Mouse (Mus musculus) midbrain, embryonic 12.5 days (tissue): ENCODE data around the gene Ctnnbip1. TPM values are rescaled to one million over a fixed set of nuclear protein-coding genes. Genes with fewer than 3 reads are reported as not detected.

Experiments
- ATAC-seq: fragments of 200-750 bp; cut with Nextera tagmentation; 2 replicates; pipeline ENCODE4 v1.8.0; 2017; ENCODE audit warnings: low read depth, moderate TSS enrichment, moderate library complexity; ENCODE audit not compliant: low FRiP score
- H3K27ac ChIP-seq: fragments of 300-500 bp; sonication (generic); replicated peaks from 2 replicates; pipeline ENCODE4 v1.5.1; 2016; ENCODE audit warnings: mild to moderate bottlenecking
- H3K27me3 ChIP-seq: fragments of 300-500 bp; sonication (generic); 2 replicates; pipeline ENCODE4 v1.6.1; 2016; ENCODE audit warnings: mild to moderate bottlenecking
- H3K36me3 ChIP-seq: fragments of 300-500 bp; sonication (generic); 2 replicates; pipeline ENCODE4 v1.6.1; 2016
- H3K4me1 ChIP-seq: fragments of 300-500 bp; sonication (generic); 2 replicates; pipeline ENCODE4 v1.6.1; 2016
- H3K4me2 ChIP-seq: fragments of 300-500 bp; sonication (generic); replicated peaks from 2 replicates; pipeline ENCODE4 v1.6.1; 2016; ENCODE audit warnings: mild to moderate bottlenecking, moderate library complexity
- H3K4me3 ChIP-seq: fragments of 300-500 bp; sonication (generic); 2 replicates; pipeline ENCODE4 v1.5.1; 2016; ENCODE audit warnings: mild to moderate bottlenecking
- H3K9ac ChIP-seq: fragments of 300-500 bp; sonication (generic); replicated peaks from 2 replicates; pipeline ENCODE4 v1.6.1; 2016; ENCODE audit warnings: mild to moderate bottlenecking, moderate library complexity
- H3K9me3 ChIP-seq: fragments of 300-500 bp; sonication (generic); 2 replicates; pipeline ENCODE4 v1.6.1; 2016; ENCODE audit warnings: mild to moderate bottlenecking
- WGBS: fragments of 180-500 bp; shearing (Covaris S2); methylation state at CpG from one replicate; pipeline ENCODE4 v1.1.7; 2016; 5-methylcytosine and 5-hydroxymethylcytosine counted together
- polyA plus RNA-seq: library from polyadenylated mRNA; unstranded; fragments of >200 nt; fragmentation: Nextera tagmentation; extraction: Ambion mirVana; gene quantifications from 2 replicates; pipeline ENCODE4 v1.2.1, GENCODE M21; 2016

Gene Ctnnbip1
- polyA plus RNA-seq, 1 experiment from 2014 or later = 68.2 TPM

GRCm38 (mm10) chr4:149498901-149499300 lies 19.1 kb upstream of the Ctnnbip1 start:
- Histone ChIP-seq H3K27me3 (no peaks in the 10 kb centered on the region), H3K9ac (no peak overlapping the region), H3K4me3 (no peak overlapping the region), H3K36me3 (peaks cover 58% of the 10 kb centered on the region), H3K4me1 (peaks cover 12% of the 10 kb centered on the region; the same call in 1 of the 2 replicates), H3K4me2 (no peak overlapping the region), H3K27ac (no peak overlapping the region), H3K9me3 (no peaks in the 10 kb centered on the region)
- 76% methylated on average over 8 of the region's 8 CpGs for WGBS
- no peak for ATAC-seq

DNA sequence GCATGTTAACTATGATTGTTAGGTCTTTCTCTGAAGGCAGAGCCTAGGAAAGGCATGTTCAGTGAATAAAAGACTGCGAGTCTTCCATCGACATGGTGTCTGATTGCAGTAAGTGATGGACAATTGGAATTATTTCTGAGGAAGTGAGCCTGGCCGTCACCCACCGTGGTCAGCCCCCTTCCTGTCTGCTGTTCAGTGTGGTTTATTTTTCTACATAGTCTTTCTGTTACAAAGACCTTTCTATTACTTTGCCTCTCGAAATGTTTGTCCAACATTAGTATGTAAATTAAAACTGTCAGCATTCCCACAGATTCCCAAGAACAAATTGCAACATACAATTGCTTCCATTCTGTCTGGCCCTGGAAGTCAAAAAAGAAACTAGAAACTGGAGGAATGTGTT lies 18.2 kb upstream of the Ctnnbip1 start:
- Histone ChIP-seq H3K9ac (no peak overlapping the region), H3K27ac (no peak overlapping the region), H3K4me3 (no peak overlapping the region), H3K4me1 (peaks cover 16% of the 10 kb centered on the region; the same call in 1 of the 2 replicates), H3K27me3 (no peaks in the 10 kb centered on the region), H3K36me3 (peaks cover 49% of the 10 kb centered on the region), H3K9me3 (no peaks in the 10 kb centered on the region), H3K4me2 (no peak overlapping the region)
- no peak for ATAC-seq
- WGBS = 82% methylated on average over 5 of the region's 5 CpGs

GRCm38 (mm10) chr4:149504363-149504762 lies 13.7 kb upstream of the Ctnnbip1 start:
- Histone ChIP-seq H3K27ac (peak overlapping the region; percentile 15; the same call in 1 of the 2 replicates), H3K4me2 (no peak overlapping the region), H3K9me3 (no peaks in the 10 kb centered on the region), H3K27me3 (no peaks in the 10 kb centered on the region), H3K9ac (no peak overlapping the region), H3K4me1 (peaks cover 9% of the 10 kb centered on the region; the same call in 1 of the 2 replicates), H3K36me3 (peaks cover 22% of the 10 kb centered on the region), H3K4me3 (no peak overlapping the region)
- ATAC-seq = no peak
- 88% methylated on average over 5 of the region's 5 CpGs for WGBS

- H3K27ac ChIP-seq = 0 out of 2 replicates have a peak overlapping the region, but pooled peaks have one; percentile 15
- 39% methylated on average over 3 of the region's 3 CpGs for WGBS
- peaks cover 9% of the 10 kb centered on the region; the same call in 1 of the 2 replicates for H3K4me1 ChIP-seq
- no peaks in the 10 kb centered on the region for H3K27me3 ChIP-seq
- no peak for ATAC-seq
- H3K36me3 ChIP-seq = peaks cover 19% of the 10 kb centered on the region
- no peak overlapping the region for H3K9ac ChIP-seq
- H3K9me3 ChIP-seq = no peaks in the 10 kb centered on the region
- H3K4me2 ChIP-seq = no peak overlapping the region
- no peak overlapping the region for H3K4me3 ChIP-seq
These were observed 13.2 kb upstream of the Ctnnbip1 start for GRCm38 (mm10) chr4:149504858-149505257.

DNA sequence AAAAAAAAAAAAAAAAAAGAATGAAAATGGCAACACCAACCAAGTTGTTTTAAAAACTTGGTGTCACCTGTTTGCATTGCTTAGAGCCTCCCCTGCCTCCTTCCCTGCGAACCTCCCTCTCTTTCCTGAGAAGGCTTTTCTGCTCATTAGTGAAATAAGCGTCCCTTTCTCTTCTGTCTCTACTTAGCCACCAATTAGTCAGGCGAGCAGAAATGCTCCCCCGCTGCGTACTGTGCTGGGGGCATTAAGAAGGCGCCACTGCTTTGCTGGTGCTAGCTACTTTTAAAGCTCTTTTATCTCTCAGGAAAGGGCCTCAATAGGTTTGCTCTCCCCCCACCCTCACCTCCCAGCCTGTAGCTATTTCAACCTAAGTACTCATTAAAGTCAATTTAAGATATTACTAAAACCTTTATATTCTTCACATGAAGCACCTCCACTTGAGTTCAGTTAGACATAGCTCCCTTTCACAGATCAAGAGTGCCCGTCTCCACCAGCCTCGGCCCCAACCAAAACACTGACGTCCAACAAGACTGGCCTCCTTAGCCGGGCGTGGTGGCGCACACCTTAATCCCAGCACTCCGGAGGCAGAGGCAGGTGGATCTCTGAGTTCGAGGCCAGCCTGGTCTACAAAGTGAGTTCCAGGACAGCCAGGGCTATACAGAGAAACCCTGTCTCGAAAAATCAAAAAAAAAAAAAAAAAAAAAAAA lies 12.6 kb upstream of the Ctnnbip1 start:
- Histone ChIP-seq H3K4me3 (no peak overlapping the region), H3K4me2 (no peak overlapping the region), H3K27ac (no peak overlapping the region), H3K4me1 (peaks cover 9% of the 10 kb centered on the region; the same call in 1 of the 2 replicates), H3K9me3 (no peaks in the 10 kb centered on the region), H3K36me3 (peaks cover 17% of the 10 kb centered on the region), H3K9ac (no peak overlapping the region), H3K27me3 (no peaks in the 10 kb centered on the region)
- WGBS = 52% methylated on average over 15 of the region's 15 CpGs
- no peak for ATAC-seq

- WGBS = 84% methylated on average over 3 of the region's 3 CpGs
- Histone ChIP-seq H3K9me3 (no peaks in the 10 kb centered on the region), H3K9ac (no peak overlapping the region), H3K27ac (no peak overlapping the region), H3K4me3 (no peak overlapping the region), H3K27me3 (no peaks in the 10 kb centered on the region), H3K36me3 (0 out of 2 replicates have a peak, but pooled peaks cover 9% of the 10 kb centered on the region), H3K4me1 (peaks cover 13% of the 10 kb centered on the region; the same call in 1 of the 2 replicates), H3K4me2 (no peak overlapping the region)
- no peak for ATAC-seq
These were observed 11.1 kb upstream of the Ctnnbip1 start for GRCm38 (mm10) chr4:149506904-149507303.

DNA sequence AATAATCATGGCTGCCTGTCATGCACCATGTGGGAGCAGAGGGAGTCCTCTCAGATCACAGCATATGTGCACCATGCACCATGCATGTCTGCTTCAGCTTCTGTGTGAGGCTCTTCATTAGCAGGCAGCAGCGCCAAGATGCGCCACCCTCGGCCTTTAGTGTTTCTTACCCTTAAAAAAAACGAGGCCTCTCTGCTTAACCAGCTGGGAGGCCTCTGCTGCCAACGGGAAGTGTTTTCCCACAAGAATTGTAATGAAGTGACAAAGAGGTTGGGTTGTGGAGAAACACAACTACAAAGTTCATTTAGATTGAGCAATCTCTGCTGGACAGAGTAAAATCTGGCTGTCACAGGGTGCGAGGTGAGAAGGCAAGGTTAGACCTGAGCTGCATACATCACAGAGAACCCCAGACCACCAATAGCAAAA lies 6.8 kb upstream of the Ctnnbip1 start:
- no peak overlapping the region for H3K4me2 ChIP-seq
- no peaks in the 10 kb centered on the region for H3K36me3 ChIP-seq
- H3K27ac ChIP-seq = no peak overlapping the region; the same call in 1 of the 2 replicates
- WGBS = 64% methylated on average over 6 of the region's 6 CpGs
- no peaks in the 10 kb centered on the region for H3K27me3 ChIP-seq
- no peak overlapping the region for H3K9ac ChIP-seq
- H3K9me3 ChIP-seq = no peaks in the 10 kb centered on the region
- ATAC-seq = no peak
- peaks cover 4% of the 10 kb centered on the region; the same call in 1 of the 2 replicates for H3K4me1 ChIP-seq
- no peak overlapping the region for H3K4me3 ChIP-seq

DNA sequence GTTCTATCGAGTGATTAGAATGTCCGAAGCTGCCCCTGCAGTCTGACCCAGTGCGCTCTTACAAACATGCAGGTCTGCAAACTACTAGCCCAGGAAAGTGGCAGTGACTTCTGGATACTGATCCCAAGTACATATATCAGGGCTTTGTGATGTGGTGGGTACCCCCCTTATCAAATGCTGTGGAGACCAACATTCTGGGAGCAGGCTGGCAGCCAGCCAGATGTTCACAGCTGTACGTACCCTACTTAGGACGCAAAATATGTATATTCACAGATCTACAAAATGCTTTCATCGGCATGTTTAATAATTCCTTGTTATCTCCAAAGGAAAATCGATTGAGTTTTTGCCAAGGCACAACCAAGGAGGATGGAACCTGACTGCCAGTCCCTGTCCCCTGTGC lies 6.0 kb upstream of the Ctnnbip1 start:
- no peaks in the 10 kb centered on the region for H3K36me3 ChIP-seq
- H3K27me3 ChIP-seq = no peaks in the 10 kb centered on the region
- H3K27ac ChIP-seq = no peak overlapping the region
- H3K9me3 ChIP-seq = no peaks in the 10 kb centered on the region
- H3K9ac ChIP-seq = no peak overlapping the region
- H3K4me2 ChIP-seq = no peak overlapping the region
- 88% methylated on average over 7 of the region's 7 CpGs for WGBS
- no peak for ATAC-seq
- no peak overlapping the region for H3K4me3 ChIP-seq
- H3K4me1 ChIP-seq = peaks cover 4% of the 10 kb centered on the region; the same call in 1 of the 2 replicates

GRCm38 (mm10) chr4:149515706-149516105 lies 2.3 kb upstream of the Ctnnbip1 start:
- no peak overlapping the region for H3K27ac ChIP-seq
- no peaks in the 10 kb centered on the region for H3K36me3 ChIP-seq
- no peaks in the 10 kb centered on the region for H3K27me3 ChIP-seq
- 89% methylated on average over 5 of the region's 5 CpGs for WGBS
- no peak overlapping the region for H3K4me2 ChIP-seq
- no peak overlapping the region for H3K9ac ChIP-seq
- H3K4me3 ChIP-seq = no peak overlapping the region
- no peaks in the 10 kb centered on the region for H3K9me3 ChIP-seq
- peaks cover 14% of the 10 kb centered on the region for H3K4me1 ChIP-seq
- ATAC-seq = no peak

GRCm38 (mm10) chr4:149518351-149519220 lies 550 bp downstream of the Ctnnbip1 start:
- Histone ChIP-seq H3K36me3 (no peaks in the 10 kb centered on the region), H3K4me2 (peak overlapping the region; percentile 90), H3K4me1 (peaks cover 17% of the 10 kb centered on the region), H3K4me3 (peak overlapping the region; percentile 79), H3K9me3 (no peaks in the 10 kb centered on the region), H3K27me3 (no peaks in the 10 kb centered on the region), H3K27ac (peak overlapping the region; percentile 46; the same call in 1 of the 2 replicates), H3K9ac (peak overlapping the region; percentile 89)
- WGBS = 4% methylated on average over 34 of the region's 52 CpGs
- peak; percentile 38; the same call in 1 of the 2 replicates for ATAC-seq

DNA sequence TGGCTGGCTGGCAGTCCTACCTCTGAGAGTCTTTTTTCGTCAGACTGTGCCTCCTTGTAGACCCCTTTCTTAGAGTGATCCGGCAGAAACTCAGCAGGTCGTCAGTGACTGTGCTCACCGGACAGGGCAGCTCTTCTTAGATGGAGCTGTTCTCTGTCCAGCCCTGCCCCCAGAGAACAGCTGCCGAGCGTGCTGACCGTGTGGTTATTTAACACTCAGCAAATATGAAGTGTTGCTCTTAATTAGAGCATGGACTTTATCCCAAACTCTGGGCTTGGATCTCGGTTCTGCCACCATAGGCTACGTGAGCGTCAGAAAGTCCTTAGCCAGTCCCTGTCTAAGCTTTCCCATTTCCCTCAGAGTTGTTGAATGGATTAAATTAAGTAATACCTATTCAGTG lies 3.2 kb downstream of the Ctnnbip1 start:
- H3K27ac ChIP-seq = no peak overlapping the region
- no peak for ATAC-seq
- H3K9me3 ChIP-seq = no peaks in the 10 kb centered on the region
- H3K4me1 ChIP-seq = peaks cover 25% of the 10 kb centered on the region
- H3K4me2 ChIP-seq = no peak overlapping the region
- 76% methylated on average over 10 of the region's 10 CpGs for WGBS
- H3K9ac ChIP-seq = no peak overlapping the region
- no peaks in the 10 kb centered on the region for H3K36me3 ChIP-seq
- H3K4me3 ChIP-seq = no peak overlapping the region
- no peaks in the 10 kb centered on the region for H3K27me3 ChIP-seq

- no peak overlapping the region for H3K27ac ChIP-seq
- no peak overlapping the region for H3K9ac ChIP-seq
- 83% methylated on average over 6 of the region's 6 CpGs for WGBS
- no peaks in the 10 kb centered on the region for H3K36me3 ChIP-seq
- no peaks in the 10 kb centered on the region for H3K9me3 ChIP-seq
- H3K4me2 ChIP-seq = no peak overlapping the region
- H3K4me3 ChIP-seq = no peak overlapping the region
- no peak for ATAC-seq
- H3K4me1 ChIP-seq = peaks cover 29% of the 10 kb centered on the region
- no peaks in the 10 kb centered on the region for H3K27me3 ChIP-seq
These were observed 5.9 kb downstream of the Ctnnbip1 start for GRCm38 (mm10) chr4:149523961-149524360.
